Mouse (Mus musculus) lung, postnatal 10 days (tissue): Measurements from ENCODE around the gene Rgs19.
A peak's percentile ranks its signal among the peaks of the same experiment; 100 is the strongest.

Experiments
- DNase-seq: peaks from one replicate; pipeline ENCODE4 v3.0.0; 2021

The Rgs19 gene

GRCm38 (mm10) chr2:181693339-181694280, at the start of gene Rgs19:
Rgs19 (minus strand) TSS chr2:181693977.
- DNase-seq, result peak; percentile 86

- no peak for DNase-seq
These were observed 36.3 kb upstream of the Rgs19 start for GRCm38 (mm10) chr2:181730051-181730450.

GRCm38 (mm10) chr2:181727659-181728262, 34.0 kb upstream of the Rgs19 start:
- no peak for DNase-seq

- DNase-seq, result peak; percentile 6
These were observed 28.4 kb upstream of the Rgs19 start for GRCm38 (mm10) chr2:181722213-181722612.

- DNase-seq, result no peak
These were observed 27.4 kb upstream of the Rgs19 start for GRCm38 (mm10) chr2:181721200-181721599.

GRCm38 (mm10) chr2:181720061-181720460, 26.3 kb upstream of the Rgs19 start:
- no peak for DNase-seq

- no peak for DNase-seq
These were observed 23.2 kb upstream of the Rgs19 start for GRCm38 (mm10) chr2:181716991-181717390.

- no peak for DNase-seq
These were observed 21.6 kb upstream of the Rgs19 start for GRCm38 (mm10) chr2:181715382-181715781.

- no peak for DNase-seq
These were observed 21.1 kb upstream of the Rgs19 start, which contains the start of gene Oprl1 for GRCm38 (mm10) chr2:181714903-181715326. Oprl1 (plus strand) TSS chr2:181715016.

GRCm38 (mm10) chr2:181713749-181714148, 20.0 kb upstream of the Rgs19 start:
- DNase-seq, result no peak

GRCm38 (mm10) chr2:181706668-181707067, 12.9 kb upstream of the Rgs19 start:
- DNase-seq, result peak; percentile 28

GRCm38 (mm10) chr2:181698241-181698640, 4.5 kb upstream of the Rgs19 start, which contains the start of gene Lkaaear1:
Lkaaear1 (minus strand) TSS chr2:181698442.
- DNase-seq, result no peak

- DNase-seq, result no peak
These were observed 3.1 kb upstream of the Rgs19 start for GRCm38 (mm10) chr2:181696801-181697420.

- DNase-seq, result no peak
These were observed 2.0 kb upstream of the Rgs19 start for GRCm38 (mm10) chr2:181695776-181696175.

- DNase-seq, result no peak
These were observed 804 bp upstream of the Rgs19 start for GRCm38 (mm10) chr2:181694581-181694980.

GRCm38 (mm10) chr2:181692304-181692703, 1.5 kb downstream of the Rgs19 start:
- no peak for DNase-seq

- no peak for DNase-seq
These were observed 2.2 kb downstream of the Rgs19 start for GRCm38 (mm10) chr2:181691571-181691970.

- DNase-seq, result no peak
These were observed 2.7 kb downstream of the Rgs19 start for GRCm38 (mm10) chr2:181691083-181691482.

- no peak for DNase-seq
These were observed 4.2 kb downstream of the Rgs19 start for GRCm38 (mm10) chr2:181689466-181690160.

GRCm38 (mm10) chr2:181687586-181687985, 6.2 kb downstream of the Rgs19 start:
- no peak for DNase-seq

- DNase-seq, result no peak
These were observed 8.1 kb downstream of the Rgs19 start for GRCm38 (mm10) chr2:181685686-181686085.

GRCm38 (mm10) chr2:181684713-181685112, 9.1 kb downstream of the Rgs19 start:
- DNase-seq, result no peak

GRCm38 (mm10) chr2:181683381-181683780, 10.4 kb downstream of the Rgs19 start:
- DNase-seq, result no peak
